Mouse (Mus musculus): ENCODE measurements around the gene Por. TPM values are rescaled to one million over a fixed set of nuclear protein-coding genes. Genes with fewer than 3 reads are reported as not detected.

The Por gene
- polyA plus RNA-seq, 1 experiment from 2014 or later: 135 TPM

DNA sequence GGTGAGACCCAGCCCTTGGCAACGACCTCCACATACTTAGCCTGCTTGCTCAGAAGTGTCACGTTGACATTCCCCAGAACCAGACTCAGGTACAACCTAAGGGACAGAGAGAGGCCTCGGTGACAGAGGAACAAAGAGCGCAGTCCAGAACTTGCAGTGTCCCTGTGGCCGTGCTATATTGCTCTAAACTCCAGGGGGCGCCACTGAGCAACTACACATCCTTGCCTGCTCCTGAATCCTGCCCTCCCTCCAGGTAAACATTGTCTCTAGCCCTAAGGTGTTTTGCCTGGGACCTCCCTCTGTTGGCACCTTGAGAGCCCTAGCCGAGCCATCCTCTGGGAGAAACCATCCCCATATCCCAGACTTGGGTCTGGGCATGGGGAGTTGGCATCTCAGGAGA lies 67.3 kb downstream of the Por start:
- 73% methylated on average over 7 of the region's 7 CpGs for WGBS
- Histone ChIP-seq H3K4me3 (ENCODE audit: low read depth, low read length) (no peak overlapping the region), H3K4me2 (replicated peaks; ENCODE audit: low read depth, low read length) (no peak overlapping the region), H3K27me3 (replicated peaks; ENCODE audit: insufficient read depth, low read length) (no peaks in the 10 kb centered on the region), H3K9ac (replicated peaks; ENCODE audit: low read depth) (no peak overlapping the region), H3K4me1 (ENCODE audit: insufficient read depth, low read depth, low read length) (no peaks in the 10 kb centered on the region), H3K36me3 (ENCODE audit: insufficient read depth, low read length) (peaks cover 44% of the 10 kb centered on the region), H3K27ac (ENCODE audit: low read length) (no peak overlapping the region), H3K9me3 (ENCODE audit: low read length) (no peaks in the 10 kb centered on the region)
- peak; percentile 66 for TF ChIP-seq CTCF (IDR thresholded peaks at IDR 0.05)
- no peak for TF ChIP-seq EP300 (IDR thresholded peaks at IDR 0.05)
- ATAC-seq (no peak), DNase-seq (ENCODE audit: low spot score) (no peak)

DNA sequence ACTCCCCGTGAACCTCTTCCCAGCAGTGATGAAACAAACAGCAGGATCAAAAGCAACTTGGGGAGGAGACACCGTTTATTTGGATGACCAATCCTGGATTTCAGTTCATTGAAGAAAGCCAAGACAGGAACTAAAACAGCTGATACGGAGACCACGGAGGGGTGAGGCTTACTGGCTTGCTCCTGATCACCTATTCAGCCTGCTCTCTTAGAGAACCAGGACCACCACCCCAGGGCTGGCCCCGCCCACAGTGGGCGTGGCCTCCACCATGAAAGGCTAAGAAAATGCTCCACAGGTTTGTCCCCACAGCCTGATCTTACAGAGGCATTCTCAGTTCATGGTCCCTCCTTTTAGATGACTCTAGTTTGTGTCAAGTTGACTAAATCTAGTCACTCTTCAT lies 68.4 kb downstream of the Por start:
- no peak overlapping the region for H3K4me3 ChIP-seq (ENCODE audit: low read depth, low read length)
- peaks cover 1% of the 10 kb centered on the region; the same call in 1 of the 2 replicates for H3K4me1 ChIP-seq (ENCODE audit: insufficient read depth, low read depth, low read length)
- no peaks in the 10 kb centered on the region for H3K9me3 ChIP-seq (ENCODE audit: low read length)
- DNase-seq (ENCODE audit: low spot score) (peak; percentile 58), ATAC-seq (peak; percentile 12)
- WGBS: 13% methylated on average over 6 of the region's 6 CpGs
- TF ChIP-seq EP300 (IDR thresholded peaks at IDR 0.05) (no peak), CTCF (IDR thresholded peaks at IDR 0.05) (no peak)
- H3K27me3 ChIP-seq (replicated peaks; ENCODE audit: insufficient read depth, low read length): no peaks in the 10 kb centered on the region
- H3K27ac ChIP-seq (ENCODE audit: low read length): no peak overlapping the region
- no peak overlapping the region for H3K4me2 ChIP-seq (replicated peaks; ENCODE audit: low read depth, low read length)
- H3K9ac ChIP-seq (replicated peaks; ENCODE audit: low read depth): no peak overlapping the region
- peaks cover 33% of the 10 kb centered on the region for H3K36me3 ChIP-seq (ENCODE audit: insufficient read depth, low read length)

DNA sequence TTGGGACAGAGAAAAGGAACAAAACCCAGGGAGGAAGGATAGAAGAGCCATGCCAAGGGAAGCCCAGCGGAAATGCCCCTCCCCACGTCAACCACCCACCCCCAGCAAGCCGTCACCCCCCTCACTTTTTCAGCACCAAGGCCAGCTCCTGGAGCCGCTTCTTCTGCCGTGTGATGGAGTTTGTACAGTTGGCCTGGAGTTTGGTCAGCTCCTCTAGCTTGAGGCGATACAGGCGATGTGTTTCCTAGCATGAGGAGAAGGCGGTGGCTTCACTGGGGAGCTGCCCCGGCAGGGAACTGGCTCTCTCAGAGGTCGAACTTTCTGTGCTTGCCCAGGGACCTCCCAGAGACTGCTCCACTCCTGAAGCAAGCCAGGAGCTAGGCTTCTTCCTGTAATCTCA lies 72.3 kb downstream of the Por start:
- no peak for TF ChIP-seq CTCF (IDR thresholded peaks at IDR 0.05)
- TF ChIP-seq EP300 (IDR thresholded peaks at IDR 0.05): no peak
- H3K4me3 ChIP-seq (ENCODE audit: low read depth, low read length): no peak overlapping the region
- no peak for ATAC-seq
- peaks cover 6% of the 10 kb centered on the region; the same call in 1 of the 2 replicates for H3K36me3 ChIP-seq (ENCODE audit: insufficient read depth, low read length)
- H3K27me3 ChIP-seq (replicated peaks; ENCODE audit: insufficient read depth, low read length): no peaks in the 10 kb centered on the region
- 52% methylated on average over 10 of the region's 10 CpGs for WGBS
- no peak overlapping the region for H3K27ac ChIP-seq (ENCODE audit: low read length)
- H3K9ac ChIP-seq (replicated peaks; ENCODE audit: low read depth): no peak overlapping the region
- DNase-seq (ENCODE audit: low spot score): no peak
- H3K9me3 ChIP-seq (ENCODE audit: low read length): no peaks in the 10 kb centered on the region
- no peak overlapping the region for H3K4me2 ChIP-seq (replicated peaks; ENCODE audit: low read depth, low read length)
- H3K4me1 ChIP-seq (ENCODE audit: insufficient read depth, low read depth, low read length): peaks cover 4% of the 10 kb centered on the region; the same call in 1 of the 2 replicates

DNA sequence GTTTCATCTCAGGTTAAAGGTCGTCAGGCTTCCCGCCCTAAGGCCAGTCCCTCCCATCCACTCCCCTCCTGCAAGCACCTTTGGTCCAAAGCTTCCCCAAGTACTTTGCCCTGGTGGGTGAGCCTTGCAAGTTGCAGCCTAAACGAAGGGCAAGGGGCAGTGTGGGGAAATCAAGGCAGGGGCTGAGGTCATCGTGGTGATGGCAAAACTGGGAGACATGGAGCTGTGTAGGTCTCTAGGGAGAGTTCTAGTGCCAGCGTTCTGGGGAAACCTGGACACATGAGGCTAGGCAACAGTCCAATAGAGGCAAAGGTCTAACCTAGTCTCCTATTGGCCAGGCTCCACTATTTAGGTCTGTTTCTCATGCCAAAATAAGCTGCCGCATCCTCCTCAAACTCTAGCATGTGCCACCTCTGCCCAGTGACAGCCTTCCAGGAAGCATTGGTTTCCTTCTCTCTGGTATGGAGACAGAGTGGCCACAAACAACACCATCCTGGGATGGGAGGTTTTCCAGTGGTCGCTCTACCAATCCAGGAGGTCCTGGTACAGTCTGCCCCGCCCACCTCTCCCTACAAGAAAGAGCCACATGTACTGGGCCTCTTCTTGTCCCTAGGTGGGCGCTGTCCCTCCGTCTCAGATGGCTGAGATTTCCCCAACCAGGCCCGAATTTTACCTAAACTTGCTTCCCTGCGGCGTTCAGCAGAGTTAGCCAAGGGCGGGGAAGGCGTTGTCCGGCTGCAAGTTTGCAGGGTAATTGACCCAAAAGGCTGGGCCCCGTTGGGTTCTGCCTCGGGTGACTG lies 73.3 kb downstream of the Por start:
- Histone ChIP-seq H3K36me3 (ENCODE audit: insufficient read depth, low read length) (peaks cover 6% of the 10 kb centered on the region; the same call in 1 of the 2 replicates), H3K27ac (ENCODE audit: low read length) (peak overlapping the region; percentile 65; the same call in 1 of the 2 replicates), H3K4me3 (ENCODE audit: low read depth, low read length) (peak overlapping the region; percentile 82), H3K27me3 (replicated peaks; ENCODE audit: insufficient read depth, low read length) (no peaks in the 10 kb centered on the region), H3K9me3 (ENCODE audit: low read length) (no peaks in the 10 kb centered on the region), H3K4me1 (ENCODE audit: insufficient read depth, low read depth, low read length) (peaks cover 4% of the 10 kb centered on the region; the same call in 1 of the 2 replicates), H3K9ac (replicated peaks; ENCODE audit: low read depth) (peak overlapping the region; percentile 66), H3K4me2 (replicated peaks; ENCODE audit: low read depth, low read length) (peak overlapping the region; percentile 92)
- TF ChIP-seq CTCF (IDR thresholded peaks at IDR 0.05): no peak
- no peak for TF ChIP-seq EP300 (IDR thresholded peaks at IDR 0.05)
- DNase-seq (ENCODE audit: low spot score) (peak; percentile 77), ATAC-seq (peak; percentile 52)
- WGBS: 21% methylated on average over 18 of the region's 18 CpGs

DNA sequence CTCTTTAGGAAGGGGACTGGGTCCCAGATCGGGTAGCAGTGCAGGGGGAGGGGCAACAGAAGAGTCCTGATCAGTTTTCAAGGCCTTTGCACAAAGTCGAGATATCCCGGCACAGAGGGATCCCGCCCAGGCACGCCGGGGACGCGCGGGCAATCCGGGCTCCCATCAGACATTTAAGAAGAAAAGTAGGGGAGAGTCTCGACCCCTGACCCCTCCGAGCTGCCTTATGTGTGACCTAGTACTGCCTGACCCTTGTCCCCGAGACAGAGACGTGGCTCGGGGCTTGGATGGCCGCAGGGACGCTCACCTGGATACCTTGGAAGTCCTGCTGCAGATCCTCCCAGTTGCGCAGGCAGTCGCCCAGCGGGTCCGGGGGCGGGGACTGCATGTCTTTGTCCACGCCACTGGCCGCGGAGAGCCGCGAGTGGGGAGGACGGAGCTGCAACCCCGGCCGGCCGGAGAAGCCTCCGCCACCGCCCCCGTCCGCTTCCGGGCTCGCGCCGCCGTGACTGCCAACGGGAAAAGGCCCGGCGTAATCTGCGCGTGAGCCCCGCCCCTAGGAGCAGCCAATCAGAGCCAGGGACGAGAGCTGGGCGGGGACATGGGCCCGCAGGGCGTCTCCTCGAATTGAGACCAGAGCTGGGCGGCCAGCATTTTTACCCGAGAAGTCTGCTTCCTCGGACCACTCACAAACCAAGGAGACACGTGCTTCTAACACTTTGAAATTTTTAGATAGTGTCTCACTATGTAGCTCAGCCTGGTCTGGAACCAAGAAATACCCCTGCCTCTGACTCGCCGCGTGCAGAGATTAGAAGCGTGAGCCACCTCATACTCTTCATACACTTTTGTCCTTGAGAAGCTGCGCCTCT lies 74.1 kb downstream of the Por start, which contains the start of gene Tmem120a:
TSS of gene Tmem120a (minus strand) at position 708 of the 869 bp plus-strand sequence.
- H3K36me3 ChIP-seq (ENCODE audit: insufficient read depth, low read length): peaks cover 6% of the 10 kb centered on the region; the same call in 1 of the 2 replicates
- H3K27me3 ChIP-seq (replicated peaks; ENCODE audit: insufficient read depth, low read length): no peaks in the 10 kb centered on the region
- H3K9me3 ChIP-seq (ENCODE audit: low read length): no peaks in the 10 kb centered on the region
- DNase-seq (ENCODE audit: low spot score): peak; percentile 98
- H3K4me2 ChIP-seq (replicated peaks; ENCODE audit: low read depth, low read length): peak within 1 kb of the TSS; percentile 92
- H3K4me3 ChIP-seq (ENCODE audit: low read depth, low read length): peak within 1 kb of the TSS; percentile 82
- H3K4me1 ChIP-seq (ENCODE audit: insufficient read depth, low read depth, low read length): peaks cover 4% of the 10 kb centered on the region; the same call in 1 of the 2 replicates
- ATAC-seq: peak; percentile 98
- WGBS: under 1% methylated on average over 52 of the region's 60 CpGs
- TF ChIP-seq EP300 (IDR thresholded peaks at IDR 0.05) (peak; percentile 44; the same call in 1 of the 2 replicates), CTCF (IDR thresholded peaks at IDR 0.05) (no peak; the same call in 1 of the 2 replicates)
- peak within 1 kb of the TSS; percentile 66 for H3K9ac ChIP-seq (replicated peaks; ENCODE audit: low read depth)
- peak within 1 kb of the TSS; percentile 71 for H3K27ac ChIP-seq (ENCODE audit: low read length)

DNA sequence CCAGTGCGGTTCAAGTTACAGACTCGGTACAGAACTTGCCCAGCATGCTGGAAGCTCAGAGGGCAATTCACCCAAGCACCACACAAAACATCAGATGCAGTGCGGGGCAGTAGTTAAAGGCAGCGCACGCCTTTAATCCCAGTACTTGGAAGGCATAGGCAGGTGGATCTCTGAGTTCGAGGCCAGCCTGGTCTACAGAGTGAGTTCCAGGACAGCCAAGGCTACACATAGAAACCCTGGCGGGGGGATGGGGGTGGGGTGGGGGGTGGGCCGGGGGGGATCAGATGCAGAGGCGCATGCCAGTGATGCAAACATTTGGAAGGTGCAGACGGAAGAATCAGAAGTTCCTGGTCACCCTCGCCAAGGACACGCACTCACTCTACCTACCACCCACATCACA lies 74.9 kb downstream of the Por start:
- H3K4me1 ChIP-seq (ENCODE audit: insufficient read depth, low read depth, low read length): peaks cover 4% of the 10 kb centered on the region; the same call in 1 of the 2 replicates
- WGBS: 18% methylated on average over 12 of the region's 12 CpGs
- peak overlapping the region; percentile 82 for H3K4me3 ChIP-seq (ENCODE audit: low read depth, low read length)
- no peak for TF ChIP-seq EP300 (IDR thresholded peaks at IDR 0.05)
- no peak for TF ChIP-seq CTCF (IDR thresholded peaks at IDR 0.05)
- no peak for DNase-seq (ENCODE audit: low spot score)
- H3K27me3 ChIP-seq (replicated peaks; ENCODE audit: insufficient read depth, low read length): no peaks in the 10 kb centered on the region
- H3K9ac ChIP-seq (replicated peaks; ENCODE audit: low read depth): no peak overlapping the region
- H3K27ac ChIP-seq (ENCODE audit: low read length): peak overlapping the region; percentile 71
- H3K4me2 ChIP-seq (replicated peaks; ENCODE audit: low read depth, low read length): peak overlapping the region; percentile 92
- no peaks in the 10 kb centered on the region for H3K9me3 ChIP-seq (ENCODE audit: low read length)
- H3K36me3 ChIP-seq (ENCODE audit: insufficient read depth, low read length): peaks cover 6% of the 10 kb centered on the region; the same call in 1 of the 2 replicates
- ATAC-seq: no peak
